Mouse (Mus musculus) midbrain, embryonic 14.5 days (tissue): ENCODE results near the gene Sspo. TPM values are rescaled to one million over a fixed set of nuclear protein-coding genes. Genes with fewer than 3 reads are reported as not detected.

Experiments
- ATAC-seq: fragments of 200-750 bp; cut with Nextera tagmentation; 2 replicates; pipeline ENCODE4 v1.8.0; 2017; ENCODE audit warnings: moderate number of reproducible peaks, moderate library complexity; ENCODE audit not compliant: low FRiP score, low TSS enrichment
- DNase-seq: peaks from one replicate; pipeline ENCODE4 v3.0.0-alpha.2; 2015
- H3K27ac ChIP-seq: fragments of 300-500 bp; sonication (generic); replicated peaks from 2 replicates; pipeline ENCODE4 v1.5.1; 2014; ENCODE audit warnings: mild to moderate bottlenecking, low read depth, low read length, moderate library complexity
- H3K27me3 ChIP-seq: fragments of 300-500 bp; sonication (generic); 2 replicates; pipeline ENCODE4 v1.6.1; 2014; ENCODE audit warnings: low read length, control low read depth, mixed read lengths; ENCODE audit not compliant: control insufficient read depth, insufficient read depth
- H3K36me3 ChIP-seq: fragments of 300-500 bp; sonication (generic); 2 replicates; pipeline ENCODE4 v1.6.1; 2014; ENCODE audit warnings: low read length, control low read depth; ENCODE audit not compliant: control insufficient read depth, insufficient read depth
- H3K4me1 ChIP-seq: fragments of 300-500 bp; sonication (generic); 2 replicates; pipeline ENCODE4 v1.6.1; 2014; ENCODE audit warnings: mild to moderate bottlenecking, antibody characterized with exemption, low read length, control low read depth; ENCODE audit not compliant: control insufficient read depth, insufficient read depth
- H3K4me2 ChIP-seq: fragments of 300-500 bp; sonication (generic); 2 replicates; pipeline ENCODE4 v1.6.1; 2014; ENCODE audit warnings: mild to moderate bottlenecking, low read length, moderate library complexity
- H3K4me3 ChIP-seq: fragments of 300-500 bp; sonication (generic); replicated peaks from 2 replicates; pipeline ENCODE4 v1.5.1; 2014; ENCODE audit warnings: low read depth, low read length
- H3K9ac ChIP-seq: fragments of 300-500 bp; sonication (generic); replicated peaks from 2 replicates; pipeline ENCODE4 v1.6.1; 2014; ENCODE audit warnings: mild to moderate bottlenecking, low read length, moderate library complexity
- H3K9me3 ChIP-seq: fragments of 300-500 bp; sonication (generic); 2 replicates; pipeline ENCODE4 v1.6.1; 2016; ENCODE audit warnings: low read length, control low read depth, mixed read lengths; ENCODE audit not compliant: control insufficient read depth
- WGBS: fragments of 180-500 bp; shearing (Covaris S2); extraction: QIAGEN DNeasy Blood & Tissue Kit; methylation state at CpG from one replicate; pipeline ENCODE4 v1.1.7; 2014; 5-methylcytosine and 5-hydroxymethylcytosine counted together
- polyA plus RNA-seq: library from polyadenylated mRNA; unstranded; fragments of >200 nt; fragmentation: Nextera tagmentation; extraction: Ambion mirVana; gene quantifications from 2 replicates; pipeline ENCODE4 v1.2.1, GENCODE M21; 2014

The Sspo gene
- polyA plus RNA-seq, 1 experiment from 2014 or later: 0.49 TPM

- peaks cover 21% of the 10 kb centered on the region for H3K4me1 ChIP-seq
- DNase-seq (no peak), ATAC-seq (no peak)
- H3K9ac ChIP-seq: no peak overlapping the region
- no peaks in the 10 kb centered on the region for H3K27me3 ChIP-seq
- H3K4me2 ChIP-seq: no peak overlapping the region
- no peaks in the 10 kb centered on the region for H3K9me3 ChIP-seq
- H3K4me3 ChIP-seq: no peak overlapping the region
- peaks cover 25% of the 10 kb centered on the region for H3K36me3 ChIP-seq
- no peak overlapping the region for H3K27ac ChIP-seq
- 75% methylated on average over 4 of the region's 4 CpGs for WGBS
Measured at GRCm38 (mm10) chr6:48536091-48536490, 88.1 kb downstream of the Sspo start.

DNA sequence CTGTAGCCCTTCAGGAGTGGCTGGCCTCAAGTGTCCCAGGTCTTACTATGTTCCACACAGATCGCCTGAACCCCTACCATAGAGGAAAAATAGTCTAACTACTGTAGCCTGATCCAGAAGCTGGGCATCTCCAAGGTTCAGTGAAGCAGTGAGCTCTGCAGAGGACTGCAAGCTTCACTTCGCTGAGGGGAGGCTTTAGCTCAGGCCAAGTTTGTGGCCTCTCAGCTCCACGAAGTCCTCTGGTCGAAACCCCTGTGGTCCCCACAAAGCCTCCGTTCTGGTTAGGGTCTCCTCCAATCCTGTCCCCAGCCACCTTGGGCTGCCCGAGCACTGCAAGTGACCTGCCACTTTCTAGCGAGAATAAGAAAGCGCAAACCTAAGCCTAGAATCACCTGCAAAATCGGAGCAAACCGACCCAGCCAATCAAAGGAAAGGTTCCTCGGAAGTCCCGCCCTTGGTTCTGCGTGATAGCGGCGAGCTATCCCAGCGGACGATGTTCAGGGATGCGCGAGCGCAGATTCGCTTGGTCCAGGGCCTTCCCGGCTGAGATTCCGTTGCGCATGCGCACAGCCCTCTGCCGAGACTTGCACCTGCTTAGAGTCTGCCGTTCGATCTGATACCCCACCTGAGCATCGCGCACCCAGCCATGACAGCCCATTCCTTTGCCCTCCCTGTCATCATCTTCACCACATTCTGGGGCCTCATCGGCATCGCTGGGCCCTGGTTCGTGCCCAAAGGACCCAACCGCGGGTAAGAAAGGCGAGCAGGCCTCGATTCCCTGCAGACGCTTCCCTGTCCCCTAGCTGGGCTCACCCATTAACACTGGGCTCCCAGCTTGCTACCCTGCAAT is 89.3 kb downstream of the Sspo start, which contains the start of gene Atp6v0e2:
Gene Atp6v0e2 (plus strand): TSS at position 511 of the 850 bp plus-strand sequence.
- peak within 1 kb of the TSS; percentile 96 for H3K4me2 ChIP-seq

GRCm38 (mm10) chr6:48538841-48539737 is 91.1 kb downstream of the Sspo start:
- DNase-seq: peak; percentile 87
- peaks cover 24% of the 10 kb centered on the region for H3K36me3 ChIP-seq
- WGBS: 78% methylated on average over 5 of the region's 5 CpGs
- H3K4me1 ChIP-seq: peaks cover 21% of the 10 kb centered on the region
- H3K4me2 ChIP-seq: peak overlapping the region; percentile 96
- peak overlapping the region; percentile 86 for H3K9ac ChIP-seq
- no peak overlapping the region for H3K27ac ChIP-seq
- H3K4me3 ChIP-seq: peak overlapping the region; percentile 66; the same call in 1 of the 2 replicates
- H3K9me3 ChIP-seq: no peaks in the 10 kb centered on the region
- H3K27me3 ChIP-seq: no peaks in the 10 kb centered on the region
- no peak for ATAC-seq

More for the DNA sequence above, 89.3 kb downstream of the Sspo start, which contains the start of gene Atp6v0e2:
- Histone ChIP-seq H3K9ac (peak within 1 kb of the TSS; percentile 86), H3K36me3 (peaks cover 30% of the 10 kb centered on the region), H3K4me3 (peak within 1 kb of the TSS; percentile 66), H3K27me3 (no peaks in the 10 kb centered on the region), H3K4me1 (peaks cover 21% of the 10 kb centered on the region), H3K9me3 (no peaks in the 10 kb centered on the region), H3K27ac (peak within 1 kb of the TSS; percentile 80)
- 2% methylated on average over 38 of the region's 38 CpGs for WGBS
- peak; percentile 95 for ATAC-seq
- DNase-seq: peak; percentile 99

GRCm38 (mm10) chr6:48539860-48540259 is 91.8 kb downstream of the Sspo start:
- Histone ChIP-seq H3K4me3 (no peak overlapping the region), H3K9me3 (no peaks in the 10 kb centered on the region), H3K27ac (no peak overlapping the region), H3K4me2 (no peak overlapping the region), H3K4me1 (peaks cover 21% of the 10 kb centered on the region), H3K36me3 (peaks cover 24% of the 10 kb centered on the region), H3K9ac (no peak overlapping the region), H3K27me3 (no peaks in the 10 kb centered on the region)
- DNase-seq (no peak), ATAC-seq (no peak)
- 88% methylated on average over 5 of the region's 5 CpGs for WGBS

- whole genome bisulfite sequencing: 82% methylated on average over 3 of the region's 3 CpGs
- H3K4me3 ChIP-seq: no peak overlapping the region
- no peaks in the 10 kb centered on the region for H3K27me3 ChIP-seq
- no peak for DNase-seq
- H3K9ac ChIP-seq: no peak overlapping the region
- ATAC-seq: no peak
- H3K9me3 ChIP-seq: no peaks in the 10 kb centered on the region
- H3K36me3 ChIP-seq: peaks cover 24% of the 10 kb centered on the region
- H3K4me2 ChIP-seq: no peak overlapping the region
- no peak overlapping the region for H3K27ac ChIP-seq
- H3K4me1 ChIP-seq: peaks cover 21% of the 10 kb centered on the region
Measured at GRCm38 (mm10) chr6:48540721-48541120, 92.7 kb downstream of the Sspo start.

GRCm38 (mm10) chr6:48541560-48542450 is 93.8 kb downstream of the Sspo start:
- peaks cover 24% of the 10 kb centered on the region for H3K36me3 ChIP-seq
- H3K4me1 ChIP-seq: peaks cover 17% of the 10 kb centered on the region
- H3K9ac ChIP-seq: no peak overlapping the region
- H3K9me3 ChIP-seq: no peaks in the 10 kb centered on the region
- no peak overlapping the region for H3K27ac ChIP-seq
- no peak for ATAC-seq
- no peaks in the 10 kb centered on the region for H3K27me3 ChIP-seq
- no peak for DNase-seq
- no peak overlapping the region for H3K4me3 ChIP-seq
- 67% methylated on average over 7 of the region's 7 CpGs for WGBS
- H3K4me2 ChIP-seq: no peak overlapping the region

- WGBS: 93% methylated on average over 3 of the region's 3 CpGs
- no peak overlapping the region for H3K9ac ChIP-seq
- no peak overlapping the region for H3K27ac ChIP-seq
- H3K4me1 ChIP-seq: peaks cover 14% of the 10 kb centered on the region
- peaks cover 24% of the 10 kb centered on the region for H3K36me3 ChIP-seq
- H3K9me3 ChIP-seq: no peaks in the 10 kb centered on the region
- DNase-seq (no peak), ATAC-seq (no peak)
- no peak overlapping the region for H3K4me3 ChIP-seq
- no peaks in the 10 kb centered on the region for H3K27me3 ChIP-seq
- H3K4me2 ChIP-seq: no peak overlapping the region
Measured at GRCm38 (mm10) chr6:48542631-48543030, 94.6 kb downstream of the Sspo start.

DNA sequence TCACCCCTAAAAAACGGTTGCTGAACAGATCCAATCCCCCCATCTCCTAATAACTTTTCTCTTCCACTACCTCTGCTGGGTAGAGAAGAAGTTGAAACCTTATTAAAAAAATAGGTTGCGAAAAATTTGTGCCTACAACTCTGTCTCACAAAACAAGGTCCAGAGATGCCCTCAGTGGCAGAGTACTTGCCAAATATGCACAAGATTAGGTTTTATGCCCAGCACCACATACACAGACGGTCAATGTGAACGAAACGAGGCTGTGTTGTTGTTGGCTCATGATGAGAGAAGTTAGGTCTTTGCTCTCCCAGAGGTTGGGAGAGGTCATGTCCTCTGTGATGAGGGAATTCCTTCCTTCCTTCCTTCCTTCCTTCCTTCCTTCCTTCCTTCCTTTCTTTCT is 97.2 kb downstream of the Sspo start:
- WGBS: 82% methylated on average over 5 of the region's 5 CpGs
- H3K27me3 ChIP-seq: no peaks in the 10 kb centered on the region

More for the DNA sequence above, 97.2 kb downstream of the Sspo start:
- Histone ChIP-seq H3K36me3 (peaks cover 20% of the 10 kb centered on the region), H3K27ac (no peak overlapping the region), H3K4me1 (no peaks in the 10 kb centered on the region), H3K9me3 (no peaks in the 10 kb centered on the region), H3K4me3 (no peak overlapping the region), H3K9ac (no peak overlapping the region), H3K4me2 (no peak overlapping the region)
- no peak for ATAC-seq
- DNase-seq: no peak
